Mouse (Mus musculus) megakaryocyte-erythroid progenitor cell, adult 5 weeks (primary cell): Measurements from ENCODE around the gene Gm20538. TPM values are rescaled to one million over a fixed set of nuclear protein-coding genes. Genes with fewer than 3 reads are reported as not detected.

Experiments used
- polyA plus RNA-seq: library from polyadenylated mRNA; stranded (reverse); fragments of >175 nt; gene quantifications from 2 replicates; pipeline ENCODE4 v1.2.3, GENCODE M21; 2012

Gm20538 gene
- not detected in 2 replicates for polyA plus RNA-seq

DNA sequence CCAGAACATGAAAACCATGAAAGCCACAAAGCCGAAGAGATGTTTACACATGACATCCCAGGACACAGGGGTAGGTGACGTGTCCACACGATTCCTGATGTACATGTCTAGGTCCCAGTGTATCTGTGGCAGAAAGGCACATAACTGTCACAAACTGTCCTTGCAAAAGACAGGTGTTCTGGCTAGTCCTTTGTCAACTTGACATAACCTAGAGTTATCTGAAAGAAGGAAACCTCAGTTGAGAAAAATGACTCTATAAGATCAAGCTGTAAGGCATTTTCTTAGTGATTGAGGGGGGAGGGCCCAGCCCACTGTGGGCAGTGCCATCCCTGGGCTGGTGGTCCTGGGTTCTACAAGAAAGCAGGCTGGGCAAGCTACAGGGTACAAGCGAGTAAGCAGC is at the start of gene Gm20538:
TSS of gene Gm20538 (minus strand) at position 101 of the 400 bp plus-strand sequence.

DNA sequence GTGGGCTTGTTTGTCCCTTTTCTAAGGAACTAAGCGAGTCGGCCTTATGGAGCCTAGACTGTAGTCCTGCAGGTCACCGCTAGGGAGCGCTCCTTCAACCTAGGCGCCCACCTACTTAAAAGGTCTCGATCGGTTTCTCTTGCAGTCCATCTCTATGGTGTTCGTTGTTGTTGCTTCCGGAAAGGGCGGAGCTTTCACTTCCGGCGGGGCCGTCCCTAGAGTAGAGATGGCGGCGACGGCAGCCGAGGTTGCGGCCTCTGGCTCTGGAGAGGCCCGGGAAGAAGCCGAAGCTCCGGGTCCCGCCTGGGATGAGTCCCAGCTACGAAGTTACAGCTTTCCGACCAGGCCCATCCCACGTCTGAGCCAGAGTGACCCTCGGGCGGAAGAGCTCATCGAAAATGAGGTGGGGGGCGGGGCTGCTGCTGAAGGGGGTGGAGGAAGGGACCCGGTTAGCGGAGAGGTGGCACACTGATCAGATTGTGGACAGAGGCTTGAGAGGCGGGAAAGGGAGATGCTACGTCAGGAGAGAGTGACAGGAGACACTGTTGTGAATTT is 10.1 kb upstream of the Gm20538 start, which contains the start of gene Hif1an:
TSS of gene Hif1an (plus strand) at position 199 of the 555 bp plus-strand sequence.

DNA sequence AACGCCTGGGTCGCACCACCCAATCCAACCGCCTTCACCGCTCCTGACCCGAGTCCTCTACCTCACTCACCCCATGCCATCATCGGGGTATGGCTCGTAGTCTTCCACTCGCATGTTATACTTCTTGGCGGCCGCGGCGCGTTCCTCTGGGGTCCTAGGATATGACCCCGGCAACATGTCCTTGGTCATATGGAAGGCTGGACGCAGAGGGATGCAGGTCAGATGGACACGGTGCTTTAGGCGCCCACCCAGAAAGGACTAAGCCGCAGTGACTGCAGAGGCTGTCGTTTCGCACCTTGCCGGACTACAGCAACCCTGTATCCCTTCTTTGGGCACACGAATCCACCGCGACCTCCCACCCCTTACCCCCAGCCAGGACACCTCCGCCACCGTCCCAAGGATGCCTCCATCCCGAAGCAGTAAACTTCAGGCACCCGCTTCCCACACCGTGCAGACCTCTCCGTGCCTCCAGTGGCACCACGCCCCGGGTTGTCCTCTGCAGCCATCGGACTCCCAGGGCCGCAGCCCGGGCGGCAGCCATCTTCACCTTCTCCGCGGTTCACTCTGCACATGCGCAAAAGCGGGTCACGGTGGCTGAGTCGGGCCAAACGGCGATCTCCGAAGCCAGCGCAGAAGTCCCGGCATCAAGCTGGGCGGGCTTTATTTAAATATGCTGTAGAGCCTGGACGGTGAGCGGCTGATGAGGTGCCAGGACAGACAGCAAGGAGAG is 2.4 kb upstream of the Gm20538 start, which contains the start of gene Ndufb8:
TSS of gene Ndufb8 (minus strand) at position 580 of the 730 bp plus-strand sequence.

DNA sequence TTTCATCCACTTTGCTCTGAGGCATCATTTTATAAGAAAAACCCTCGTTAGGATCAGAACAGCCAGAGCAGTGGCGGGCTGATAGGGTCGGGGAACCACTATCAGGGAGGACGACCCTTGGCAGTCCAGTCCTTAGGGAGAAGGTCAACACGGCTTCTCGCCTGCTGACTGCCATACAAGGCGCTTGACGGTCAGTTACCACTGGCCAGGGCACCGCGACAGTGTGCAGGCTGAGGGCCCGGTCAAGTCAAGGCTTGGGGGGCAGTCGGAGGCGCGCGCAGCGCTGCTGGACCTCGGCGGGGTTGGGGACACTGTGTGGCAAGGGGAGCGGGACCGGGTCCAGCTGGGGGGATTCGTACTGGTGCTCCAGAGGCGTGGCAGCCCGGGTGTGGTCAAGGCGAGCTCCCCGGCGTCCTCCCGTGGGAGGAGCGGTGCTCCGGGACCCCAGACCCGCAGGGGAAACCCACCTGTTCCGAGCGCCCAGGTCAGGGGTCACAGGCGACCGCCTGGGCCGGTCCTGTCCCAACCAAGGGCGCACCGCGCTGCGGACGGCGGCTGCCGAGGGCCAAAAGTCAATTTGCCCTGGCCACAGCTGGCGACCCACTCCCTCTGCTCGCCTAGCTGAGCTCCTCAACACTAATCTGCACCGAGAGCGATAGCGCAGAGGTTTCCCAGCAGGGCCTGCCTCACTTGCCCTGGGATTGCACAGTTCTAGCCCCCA is 7.2 kb downstream of the Gm20538 start, which contains the start of gene Sec31b:
TSS of gene Sec31b (minus strand) at position 544 of the 721 bp plus-strand sequence.

Other genes starting within 250 kb of the Gm20538 start
- 0.02 and 0.04 TPM in 2 replicates for gene Scd4, start 219.7 kb downstream of the Gm20538 start, polyA plus RNA-seq
- gene Scd1, start 145.0 kb downstream of the Gm20538 start, polyA plus RNA-seq = 1.4 and 3.9 TPM in 2 replicates
- gene Wnt8b, start 59.4 kb downstream of the Gm20538 start, polyA plus RNA-seq = not detected in 2 replicates
- 2.9 and 3.6 TPM in 2 replicates for gene Sec31b, start 7.0 kb downstream of the Gm20538 start, polyA plus RNA-seq
- 180 TPM in 2 replicates for gene Ndufb8, start 2.6 kb upstream of the Gm20538 start, polyA plus RNA-seq
- gene Hif1an, start 10.0 kb upstream of the Gm20538 start, polyA plus RNA-seq = 13.6 and 15.6 TPM in 2 replicates
- gene Pax2, start 203.2 kb upstream of the Gm20538 start, polyA plus RNA-seq = 0.02 TPM in 1 of 2 replicates, not detected in the other